ENCODE assay signal across 8 mouse cellular contexts in genomic region chr7:100931926-100932480, GRCm38 (mm10). TPM values are rescaled to one million over a fixed set of nuclear protein-coding genes. Genes with fewer than 3 reads are reported as not detected.
DNase-seq lines count a peak whose midpoint lies in the region; ATAC-seq and TF ChIP-seq lines count a peak whose summit lies in the region.

Gene Arhgef17, minus strand, starts transcription at chr7:100932107.

- peak within 1 kb of the TSS; percentile 90 for H3K4me2 ChIP-seq in intestine, postnatal 0 days (replicated peaks; ENCODE audit: low read depth)
- H3K4me2 ChIP-seq in liver, postnatal 0 days (ENCODE audit: low read depth, low read length): peak within 1 kb of the TSS; percentile 90

- H3K9me3 ChIP-seq in intestine, postnatal 0 days (ENCODE audit: control insufficient read depth): no peaks in the 10 kb centered on the region
- no peaks in the 10 kb centered on the region for H3K9me3 ChIP-seq in liver, postnatal 0 days (ENCODE audit: low read length)

- H3K4me3 ChIP-seq in intestine, postnatal 0 days (ENCODE audit: low read depth, low read length): peak within 1 kb of the TSS; percentile 58
- H3K4me3 ChIP-seq in liver, postnatal 0 days (ENCODE audit: low read depth, low read length): peak within 1 kb of the TSS; percentile 57
- peak within 1 kb of the TSS; percentile 65 for H3K4me3 ChIP-seq in small intestine, adult 2 months (ENCODE audit: low read depth, low read length)

- TF ChIP-seq CTCF in intestine, postnatal 0 days (IDR thresholded peaks at IDR 0.05; ENCODE audit: low read depth): no peak
- TF ChIP-seq CTCF in liver, postnatal 0 days (IDR thresholded peaks at IDR 0.05; ENCODE audit: low read depth): no peak
- TF ChIP-seq CTCF in small intestine, adult 2 months (IDR thresholded peaks at IDR 0.05; ENCODE audit: extremely low read depth, insufficient read length, insufficient replicate concordance, low read depth, low read length): no peak

- peak; percentile 40 for ATAC-seq in intestine, postnatal 0 days
- peak; percentile 20 for ATAC-seq in liver, postnatal 0 days

- peak; percentile 44 for DNase-seq in right cerebral cortex, postnatal 4 days
- DNase-seq in right cerebral cortex, postnatal 14 days: no peak
- DNase-seq in embryo, embryonic 10 days (ENCODE audit: low spot score): peak; percentile 77
- peak; percentile 98 for DNase-seq in heart, adult 11 months
- peak; percentile 50 for DNase-seq in liver, postnatal 0 days
- DNase-seq in c-Kit-positive CD71-positive TER-119-positive erythroid progenitor cells, embryonic 14.5 days (ENCODE audit: low spot score): no peak

- no peaks in the 10 kb centered on the region; the same call in 1 of the 2 replicates for H3K36me3 ChIP-seq in intestine, postnatal 0 days (ENCODE audit: control insufficient read depth, insufficient read depth)
- H3K36me3 ChIP-seq in liver, postnatal 0 days (replicated peaks; ENCODE audit: insufficient read depth, low read length): no peaks in the 10 kb centered on the region
- H3K36me3 ChIP-seq in small intestine, adult 2 months (ENCODE audit: control insufficient read depth, insufficient read depth, low read length): no peaks in the 10 kb centered on the region

- H3K27me3 ChIP-seq in intestine, postnatal 0 days (replicated peaks; ENCODE audit: control insufficient read depth, insufficient read depth, low read length): peaks cover 21% of the 10 kb centered on the region
- H3K27me3 ChIP-seq in liver, postnatal 0 days (ENCODE audit: insufficient read depth, low read length): peaks cover 42% of the 10 kb centered on the region
- H3K27me3 ChIP-seq in small intestine, adult 2 months (ENCODE audit: control insufficient read depth, insufficient read depth, low read length): peaks cover 19% of the 10 kb centered on the region

- under 1% methylated on average over 34 of the region's 35 CpGs for WGBS in intestine, postnatal 0 days
- WGBS in liver, postnatal 0 days (ENCODE audit: insufficient replicate concordance): under 1% methylated on average over 35 of the region's 35 CpGs
- 2% methylated on average over 35 of the region's 35 CpGs for WGBS in small intestine, adult 2 months

- H3K27ac ChIP-seq in intestine, postnatal 0 days (ENCODE audit: low read depth, low read length): peak within 1 kb of the TSS; percentile 85
- peak within 1 kb of the TSS; percentile 64 for H3K27ac ChIP-seq in liver, postnatal 0 days (ENCODE audit: low read depth)
- peak within 1 kb of the TSS; percentile 55 for H3K27ac ChIP-seq in small intestine, adult 2 months (ENCODE audit: insufficient read depth, low read depth, low read length)

- H3K4me1 ChIP-seq in intestine, postnatal 0 days (replicated peaks; ENCODE audit: control insufficient read depth, insufficient read depth, low read length): peaks cover 2% of the 10 kb centered on the region; the same call in 1 of the 2 replicates
- H3K4me1 ChIP-seq in liver, postnatal 0 days (ENCODE audit: insufficient read depth): peaks cover 13% of the 10 kb centered on the region
- H3K4me1 ChIP-seq in small intestine, adult 2 months (ENCODE audit: control insufficient read depth, insufficient read depth, insufficient read length, low read length): peaks cover 3% of the 10 kb centered on the region

- TF ChIP-seq EP300 in liver, postnatal 0 days (IDR thresholded peaks at IDR 0.05; ENCODE audit: low read depth): no peak

- peak within 1 kb of the TSS; percentile 75 for H3K9ac ChIP-seq in intestine, postnatal 0 days (ENCODE audit: low read depth, low read length)
- H3K9ac ChIP-seq in liver, postnatal 0 days (replicated peaks): peak within 1 kb of the TSS; percentile 51

- peak; percentile 32; the same call in 1 of the 2 replicates for TF ChIP-seq POLR2A in small intestine, adult 2 months (IDR thresholded peaks at IDR 0.05; ENCODE audit: low read depth, low read length)

RNA-seq across cellular contexts. Expression of gene Arhgef17, which starts in this region (rescaled TPM):
- polyA plus RNA-seq in intestine, postnatal 0 days (2015; fragmentation: Nextera tagmentation; extraction: Ambion mirVana): 2.0 and 2.5 TPM in 2 replicates
- 0.35 and 0.38 TPM in 2 replicates for polyA plus RNA-seq in liver, postnatal 0 days (2015; fragmentation: Nextera tagmentation; extraction: Ambion mirVana)
- 6.8 and 8.0 TPM in 2 replicates for polyA plus RNA-seq in small intestine, adult 2 months (2012; rRNA removed)

Comparison
In these comparisons a context has a peak if more than half of its experiments do, and no peak if none do; other contexts are left out.
1. DNase-seq: peak in right cerebral cortex, postnatal 4 days (single experiment), embryo, embryonic 10 days (single experiment) and heart, adult 11 months (single experiment); none in right cerebral cortex, postnatal 14 days (single experiment) and c-Kit-positive CD71-positive TER-119-positive erythroid progenitor cells, embryonic 14.5 days (single experiment).
2. Peak in DNase-seq, ATAC-seq, H3K4me3 ChIP-seq, H3K27ac ChIP-seq, H3K9ac ChIP-seq and H3K4me2 ChIP-seq in liver, postnatal 0 days; RNA of the gene not detected or under 1 TPM.
3. Peak in every context shown above with its lines, with median percentiles within 50 percentile points of each other: H3K27ac ChIP-seq and H3K4me3 ChIP-seq.